Mouse (Mus musculus) heart, postnatal 0 days (tissue): ENCODE results near the gene AC129217.1. TPM values are rescaled to one million over a fixed set of nuclear protein-coding genes. Genes with fewer than 3 reads are reported as not detected.
"Not testable (repeated sequence)": the region's sequence is repeated elsewhere in the genome, so short reads cannot be mapped to it uniquely, and the experiment has no call there.

Experiments
- ATAC-seq: fragments of 200-750 bp; cut with Nextera tagmentation; 2 replicates; pipeline ENCODE4 v1.8.0; 2017; ENCODE audit warnings: low read depth, moderate number of reproducible peaks, moderate library complexity; ENCODE audit not compliant: insufficient read depth
- DNase-seq: peaks from one replicate; pipeline ENCODE4 v3.0.0-alpha.2; 2016; ENCODE audit warnings: low spot score
- H3K27ac ChIP-seq: fragments of 300-500 bp; sonication (generic); 2 replicates; pipeline ENCODE4 v1.5.1; 2014; ENCODE audit warnings: low read depth, mild to moderate bottlenecking
- H3K27me3 ChIP-seq: fragments of 300-500 bp; sonication (generic); 2 replicates; pipeline ENCODE4 v1.6.1; 2014; ENCODE audit warnings: low read length, mixed read lengths; ENCODE audit not compliant: control insufficient read depth, insufficient read depth
- H3K36me3 ChIP-seq: fragments of 300-500 bp; sonication (generic); replicated peaks from 2 replicates; pipeline ENCODE4 v1.6.1; 2014; ENCODE audit warnings: low read length, mixed read lengths; ENCODE audit not compliant: control insufficient read depth, insufficient read depth
- H3K4me1 ChIP-seq: fragments of 300-500 bp; sonication (generic); 2 replicates; pipeline ENCODE4 v1.6.1; 2014; ENCODE audit warnings: antibody characterized with exemption; ENCODE audit not compliant: control insufficient read depth, insufficient read depth
- H3K4me2 ChIP-seq: fragments of 300-500 bp; sonication (generic); 2 replicates; pipeline ENCODE4 v1.6.1; 2014; ENCODE audit warnings: low read depth, mild to moderate bottlenecking, low read length, moderate library complexity
- H3K4me3 ChIP-seq: fragments of 300-500 bp; sonication (generic); 2 replicates; pipeline ENCODE4 v1.5.1; 2014; ENCODE audit warnings: low read depth, low read length
- H3K9ac ChIP-seq: fragments of 300-500 bp; sonication (generic); replicated peaks from 2 replicates; pipeline ENCODE4 v1.6.1; 2014; ENCODE audit warnings: low read depth, low read length, mixed read lengths
- H3K9me3 ChIP-seq: fragments of 300-500 bp; sonication (generic); replicated peaks from 2 replicates; pipeline ENCODE4 v1.6.1; 2016; ENCODE audit warnings: low read length; ENCODE audit not compliant: control insufficient read depth
- CTCF ChIP-seq: IDR thresholded peaks from 2 replicates; pipeline ENCODE4 v1.5.1; 2016; ENCODE audit warnings: antibody characterized with exemption, control low read depth, low read depth
- EP300 ChIP-seq: IDR thresholded peaks from 2 replicates; pipeline ENCODE4 v1.6.1; 2016; ENCODE audit warnings: antibody characterized with exemption, low read depth
- WGBS: fragments of 180-500 bp; shearing (Covaris S2); extraction: QIAGEN DNeasy Blood & Tissue Kit; methylation state at CpG from one replicate; pipeline ENCODE4 v1.1.7; 2014; 5-methylcytosine and 5-hydroxymethylcytosine counted together
- polyA plus RNA-seq: library from polyadenylated mRNA; unstranded; fragments of >200 nt; fragmentation: Nextera tagmentation; extraction: Ambion mirVana; gene quantifications from 2 replicates; pipeline ENCODE4 v1.2.1, GENCODE M21; 2015
- total RNA-seq: library from RNA; depleted of rRNA; stranded (reverse); fragments of >200 nt; gene quantifications from 2 replicates; pipeline ENCODE4 v1.2.3, GENCODE M21; 2014; ENCODE audit warnings: low replicate concordance

Gene AC129217.1
- total and polyA plus RNA-seq, 2 experiments from 2014 or later = not detected

DNA sequence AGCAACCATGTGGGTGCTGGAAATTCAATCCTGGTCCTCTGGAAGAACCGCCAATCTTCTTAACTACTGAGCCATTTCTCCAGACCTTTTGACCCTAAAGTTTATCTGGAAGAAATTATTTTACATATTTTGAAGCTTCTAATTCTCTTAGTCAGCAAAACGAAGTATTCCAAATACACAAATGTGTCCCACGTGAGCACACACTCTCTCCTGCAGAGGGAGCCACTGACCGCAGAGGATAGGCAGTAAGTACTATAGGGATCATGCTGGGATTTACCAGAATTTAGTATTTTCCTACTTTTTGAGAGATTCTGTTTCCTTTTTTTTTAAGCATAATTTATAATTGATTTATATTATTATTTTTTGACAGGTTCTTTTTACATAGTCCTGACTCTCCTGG, 28.1 kb downstream of the AC129217.1 start:
- Histone ChIP-seq H3K4me3 (no peak overlapping the region), H3K9me3 (no peaks in the 10 kb centered on the region), H3K9ac (no peak overlapping the region), H3K4me2 (no peak overlapping the region), H3K36me3 (no peaks in the 10 kb centered on the region), H3K27ac (no peak overlapping the region), H3K27me3 (no peaks in the 10 kb centered on the region), H3K4me1 (no peaks in the 10 kb centered on the region)
- 42% methylated on average over 4 of the region's 4 CpGs for WGBS
- TF ChIP-seq CTCF (peak; percentile 61), EP300 (no peak)
- DNase-seq (no peak), ATAC-seq (no peak)

DNA sequence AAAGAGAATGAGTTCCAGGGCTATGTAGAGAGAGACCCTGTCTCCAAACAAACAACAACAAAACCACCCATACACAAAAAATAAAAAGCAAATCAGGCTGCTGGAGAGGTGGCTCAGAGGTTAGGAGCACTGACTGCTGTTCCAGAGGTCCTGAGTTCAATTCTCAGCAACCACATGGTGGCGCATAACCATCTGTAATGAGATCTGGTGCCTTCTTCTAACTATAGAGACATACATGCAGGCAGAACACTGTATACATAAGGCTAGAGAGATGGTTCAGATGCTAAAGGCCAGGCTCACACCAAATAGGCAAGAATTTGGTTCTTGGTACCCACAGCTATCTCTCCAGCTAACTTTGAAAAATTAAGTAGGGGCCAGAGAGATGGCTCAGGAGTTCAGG, 29.4 kb downstream of the AC129217.1 start:
- ATAC-seq (no peak), DNase-seq (no peak)
- Histone ChIP-seq H3K36me3 (no peaks in the 10 kb centered on the region), H3K4me3 (no peak overlapping the region), H3K4me1 (no peaks in the 10 kb centered on the region), H3K4me2 (no peak overlapping the region), H3K27me3 (no peaks in the 10 kb centered on the region), H3K9ac (no peak overlapping the region), H3K27ac (no peak overlapping the region), H3K9me3 (no peaks in the 10 kb centered on the region)
- 24% methylated on average over 1 of the region's 1 CpGs for WGBS
- TF ChIP-seq CTCF (peak; percentile 37), EP300 (no peak)

DNA sequence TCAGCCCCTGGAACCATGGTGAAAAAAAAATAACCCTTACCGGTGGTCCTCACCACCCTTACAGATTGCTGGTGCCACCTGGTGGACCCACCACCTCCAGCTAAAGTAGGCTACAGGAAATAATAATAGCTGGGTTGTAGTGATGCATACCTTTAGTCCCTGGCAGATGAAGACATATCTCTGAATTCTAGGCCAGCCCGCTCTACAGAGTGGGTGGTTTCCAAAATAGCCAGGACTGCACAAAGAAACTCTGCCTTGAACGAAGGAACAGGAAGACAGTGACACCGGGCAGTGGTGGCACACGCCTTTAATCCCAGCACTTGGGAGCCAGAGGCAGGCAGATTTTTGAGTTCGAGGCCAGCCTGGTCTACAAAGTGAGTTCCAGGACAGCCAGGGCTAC, 34.7 kb downstream of the AC129217.1 start:
- Histone ChIP-seq H3K4me3 (no peak overlapping the region), H3K27ac (no peak overlapping the region), H3K9ac (no peak overlapping the region), H3K4me1 (no peaks in the 10 kb centered on the region), H3K9me3 (no peaks in the 10 kb centered on the region), H3K36me3 (no peaks in the 10 kb centered on the region), H3K4me2 (no peak overlapping the region), H3K27me3 (no peaks in the 10 kb centered on the region)
- WGBS = 71% methylated on average over 6 of the region's 6 CpGs
- no peak for TF ChIP-seq CTCF
- no peak for TF ChIP-seq EP300
- no peak for DNase-seq
- ATAC-seq = no peak

DNA sequence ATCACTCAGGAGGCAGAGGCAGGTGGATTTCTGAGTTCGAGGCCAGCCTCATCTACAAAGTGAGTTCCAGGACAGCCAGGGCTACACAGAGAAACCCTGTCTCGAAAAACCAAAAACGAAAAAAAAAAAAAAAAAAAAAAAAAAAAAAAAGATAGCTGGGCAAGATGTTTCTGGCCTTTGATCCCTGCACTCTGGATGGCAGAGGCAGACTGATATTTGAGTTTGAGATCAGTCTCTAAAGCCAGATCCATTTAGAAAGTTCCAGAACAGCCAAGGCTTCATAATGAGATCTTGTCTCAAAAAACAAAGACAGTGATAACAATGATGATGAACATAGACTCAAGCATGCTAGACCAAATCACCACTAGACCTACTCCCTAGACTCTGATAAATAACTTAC, 40.8 kb downstream of the AC129217.1 start:
- not testable (repeated sequence) for H3K27me3 ChIP-seq, H3K9me3 ChIP-seq, ATAC-seq, DNase-seq, H3K4me1 ChIP-seq
- 72% methylated on average over 2 of the region's 3 CpGs for WGBS
- H3K36me3 ChIP-seq = peaks cover 21% of the 10 kb centered on the region
- H3K27ac ChIP-seq = peak overlapping the region; percentile 85
- H3K9ac ChIP-seq = peak overlapping the region; percentile 92; the same call in 1 of the 2 replicates
- peak overlapping the region; percentile 79 for H3K4me2 ChIP-seq
- H3K4me3 ChIP-seq = peak overlapping the region; percentile 71

DNA sequence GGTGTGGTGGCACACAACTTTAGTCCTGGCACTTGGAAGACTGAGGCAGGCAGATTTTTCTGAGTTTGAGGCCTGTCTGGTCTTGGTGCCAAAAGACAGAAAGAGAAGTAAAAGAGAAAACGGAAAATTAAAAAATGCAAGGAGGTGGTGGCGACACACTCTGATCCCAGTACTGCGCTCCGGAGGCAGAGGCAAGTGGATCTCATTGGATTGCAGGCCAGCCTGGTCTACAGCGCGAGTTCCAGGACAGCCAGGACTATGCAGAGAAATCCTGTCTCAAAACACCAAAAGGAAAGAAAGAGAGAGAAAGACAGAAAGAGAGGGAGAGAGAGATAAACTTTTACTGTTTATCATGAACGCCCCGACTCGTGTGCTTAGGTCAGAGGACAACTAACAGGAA, 41.3 kb downstream of the AC129217.1 start:
- TF ChIP-seq EP300 (no peak), CTCF (no peak)
- Histone ChIP-seq H3K9me3 (no peaks in the 10 kb centered on the region), H3K27me3 (no peaks in the 10 kb centered on the region), H3K27ac (peak overlapping the region; percentile 85), H3K36me3 (peaks cover 26% of the 10 kb centered on the region), H3K4me2 (peak overlapping the region; percentile 79), H3K4me3 (peak overlapping the region; percentile 71), H3K4me1 (no peaks in the 10 kb centered on the region; the same call in 1 of the 2 replicates), H3K9ac (peak overlapping the region; percentile 92)
- WGBS = 27% methylated on average over 9 of the region's 9 CpGs
- peak; percentile 19 for DNase-seq
- ATAC-seq = no peak
